Mouse (Mus musculus): ENCODE measurements around the gene Cltrn. TPM values are rescaled to one million over a fixed set of nuclear protein-coding genes. Genes with fewer than 3 reads are reported as not detected.

Gene Cltrn
- polyA plus RNA-seq, 1 experiment from 2014 or later, result 0.47 TPM

DNA sequence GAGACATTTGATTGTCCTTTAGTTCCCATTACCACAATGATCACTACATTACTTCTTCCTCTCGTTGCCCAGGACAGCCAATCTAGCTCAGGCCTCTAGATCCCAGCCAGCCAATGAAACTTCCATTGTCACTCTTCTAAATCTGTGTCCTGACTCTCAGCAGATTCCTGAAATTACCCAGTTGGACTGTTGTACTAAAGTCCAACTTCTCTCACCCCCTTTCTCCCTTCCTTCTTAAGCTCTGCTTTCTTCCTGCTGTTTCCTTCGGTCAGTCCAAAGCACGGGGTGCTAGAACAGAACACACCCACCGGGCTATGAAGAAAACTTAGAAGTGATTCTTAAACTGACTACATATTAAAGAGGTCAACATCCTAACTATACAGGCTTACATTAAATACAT, 19.7 kb upstream of the Cltrn start:
- 84% methylated on average over 4 of the region's 4 CpGs for WGBS
- DNase-seq, result no peak
- no peak for ATAC-seq (ENCODE audit: insufficient read depth)

DNA sequence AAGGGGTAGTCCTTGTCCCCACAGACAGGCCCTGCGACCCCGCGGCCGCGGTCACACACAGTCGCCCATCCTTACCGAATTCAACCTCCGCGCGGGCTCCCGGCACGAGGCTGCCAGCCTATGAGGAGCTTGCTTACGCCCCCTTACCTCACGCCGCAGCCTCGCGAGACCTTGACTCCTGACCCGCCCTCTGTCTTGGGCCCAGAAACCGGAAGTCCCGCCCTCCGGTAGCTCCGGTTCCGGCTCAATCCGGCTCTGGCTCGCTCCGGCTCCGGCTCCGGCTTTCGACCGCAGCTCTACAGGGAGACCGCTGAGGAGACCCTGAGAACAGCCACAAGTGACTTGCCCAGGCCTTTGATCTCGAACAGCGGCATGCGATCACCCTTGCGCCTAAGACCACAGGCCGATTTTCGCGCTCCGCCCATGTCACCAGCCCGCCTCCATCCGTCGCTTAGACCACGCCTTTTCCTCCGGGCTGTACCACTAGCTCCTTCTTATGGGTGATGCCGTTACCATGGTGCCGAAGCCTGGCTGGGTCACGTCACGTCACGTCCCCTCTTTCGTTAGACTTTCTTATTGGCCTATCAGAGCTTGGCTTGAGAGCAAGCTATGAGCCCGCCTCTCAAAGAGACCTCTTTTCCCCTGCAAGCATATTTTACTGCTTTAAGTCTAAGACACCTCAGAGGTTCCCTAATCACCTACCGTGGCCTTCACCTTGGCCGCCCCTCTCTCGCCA, 12.4 kb upstream of the Cltrn start, which contains the start of gene Siah1b:
Siah1b (minus strand) TSS at position 454 of the 736 bp plus-strand sequence.
- peaks cover 14% of the 10 kb centered on the region; the same call in 1 of the 2 replicates for H3K36me3 ChIP-seq (ENCODE audit: insufficient read depth)
- no peaks in the 10 kb centered on the region for H3K27me3 ChIP-seq (ENCODE audit: insufficient read depth, low read length)
- TF ChIP-seq CTCF (IDR thresholded peaks at IDR 0.05; ENCODE audit: low read depth), result no peak
- DNase-seq, result peak; percentile 95
- H3K4me3 ChIP-seq (ENCODE audit: low read depth, low read length), result peak within 1 kb of the TSS; percentile 56
- peak within 1 kb of the TSS; percentile 64 for H3K4me2 ChIP-seq
- H3K27ac ChIP-seq (ENCODE audit: low read depth), result peak within 1 kb of the TSS; percentile 86
- WGBS, result 8% methylated on average over 51 of the region's 54 CpGs
- peak within 1 kb of the TSS; percentile 62 for H3K9ac ChIP-seq
- peak; percentile 99 for ATAC-seq (ENCODE audit: insufficient read depth)
- no peaks in the 10 kb centered on the region for H3K4me1 ChIP-seq (ENCODE audit: insufficient read depth)
- no peaks in the 10 kb centered on the region for H3K9me3 ChIP-seq (ENCODE audit: low read depth, low read length)

More for the DNA sequence above, 19.7 kb upstream of the Cltrn start:
- Histone ChIP-seq H3K36me3 (ENCODE audit: insufficient read depth) (peaks cover 15% of the 10 kb centered on the region; the same call in 1 of the 2 replicates), H3K9ac (no peak overlapping the region), H3K4me2 (no peak overlapping the region), H3K27ac (ENCODE audit: low read depth) (no peak overlapping the region), H3K9me3 (ENCODE audit: low read depth, low read length) (no peaks in the 10 kb centered on the region), H3K4me3 (ENCODE audit: low read depth, low read length) (no peak overlapping the region), H3K4me1 (ENCODE audit: insufficient read depth) (no peaks in the 10 kb centered on the region), H3K27me3 (ENCODE audit: insufficient read depth, low read length) (no peaks in the 10 kb centered on the region)
- TF ChIP-seq CTCF (IDR thresholded peaks at IDR 0.05; ENCODE audit: low read depth), result no peak

DNA sequence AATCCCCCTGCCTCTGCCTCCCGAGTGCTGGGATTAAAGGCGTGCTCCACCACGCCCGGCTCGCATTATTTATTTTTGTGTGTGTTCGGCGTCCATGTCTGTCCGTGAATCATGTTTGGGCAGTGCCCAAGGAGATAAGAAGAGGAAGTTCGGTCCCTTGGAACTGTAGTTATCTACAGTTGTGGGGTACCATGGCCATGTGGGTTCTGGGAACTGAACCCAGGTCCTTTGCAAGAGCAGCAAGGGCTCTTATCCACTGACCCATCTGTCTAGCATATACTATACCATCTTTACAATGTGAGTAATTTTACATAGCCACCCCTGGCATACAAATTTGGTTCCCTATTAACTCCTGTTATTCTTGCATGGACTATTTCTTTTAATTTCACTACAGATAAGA, 6.6 kb upstream of the Cltrn start:
- ATAC-seq (ENCODE audit: insufficient read depth) (no peak), DNase-seq (no peak)
- H3K27me3 ChIP-seq (ENCODE audit: insufficient read depth, low read length), result no peaks in the 10 kb centered on the region
- H3K9ac ChIP-seq, result no peak overlapping the region
- 86% methylated on average over 9 of the region's 9 CpGs for WGBS
- no peaks in the 10 kb centered on the region for H3K36me3 ChIP-seq (ENCODE audit: insufficient read depth)
- H3K4me2 ChIP-seq, result no peak overlapping the region
- H3K4me1 ChIP-seq (ENCODE audit: insufficient read depth), result no peaks in the 10 kb centered on the region
- TF ChIP-seq CTCF (IDR thresholded peaks at IDR 0.05; ENCODE audit: low read depth), result no peak
- no peak overlapping the region for H3K4me3 ChIP-seq (ENCODE audit: low read depth, low read length)
- no peaks in the 10 kb centered on the region for H3K9me3 ChIP-seq (ENCODE audit: low read depth, low read length)
- no peak overlapping the region for H3K27ac ChIP-seq (ENCODE audit: low read depth)

DNA sequence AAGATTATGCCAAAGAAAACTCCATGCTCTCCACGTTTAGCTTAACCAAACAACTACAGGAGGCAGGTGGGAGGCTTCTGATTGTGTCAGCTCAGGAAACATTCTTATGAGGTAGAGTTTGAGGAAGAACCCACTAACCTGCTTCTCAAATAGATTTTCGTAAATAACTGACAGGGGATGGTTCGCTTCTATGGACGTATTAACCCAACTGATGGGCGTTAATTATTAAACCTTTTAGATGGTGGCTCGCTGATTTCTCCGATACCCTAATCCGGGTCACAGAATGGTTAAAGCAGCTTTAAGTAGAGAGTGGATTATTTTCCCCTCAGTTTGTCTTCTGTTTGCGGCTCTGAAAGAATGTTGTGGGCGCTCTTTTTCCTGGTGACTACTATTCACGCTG, 1.3 kb downstream of the Cltrn start:
- DNase-seq, result no peak
- H3K4me2 ChIP-seq, result no peak overlapping the region
- ATAC-seq (ENCODE audit: insufficient read depth), result no peak

DNA sequence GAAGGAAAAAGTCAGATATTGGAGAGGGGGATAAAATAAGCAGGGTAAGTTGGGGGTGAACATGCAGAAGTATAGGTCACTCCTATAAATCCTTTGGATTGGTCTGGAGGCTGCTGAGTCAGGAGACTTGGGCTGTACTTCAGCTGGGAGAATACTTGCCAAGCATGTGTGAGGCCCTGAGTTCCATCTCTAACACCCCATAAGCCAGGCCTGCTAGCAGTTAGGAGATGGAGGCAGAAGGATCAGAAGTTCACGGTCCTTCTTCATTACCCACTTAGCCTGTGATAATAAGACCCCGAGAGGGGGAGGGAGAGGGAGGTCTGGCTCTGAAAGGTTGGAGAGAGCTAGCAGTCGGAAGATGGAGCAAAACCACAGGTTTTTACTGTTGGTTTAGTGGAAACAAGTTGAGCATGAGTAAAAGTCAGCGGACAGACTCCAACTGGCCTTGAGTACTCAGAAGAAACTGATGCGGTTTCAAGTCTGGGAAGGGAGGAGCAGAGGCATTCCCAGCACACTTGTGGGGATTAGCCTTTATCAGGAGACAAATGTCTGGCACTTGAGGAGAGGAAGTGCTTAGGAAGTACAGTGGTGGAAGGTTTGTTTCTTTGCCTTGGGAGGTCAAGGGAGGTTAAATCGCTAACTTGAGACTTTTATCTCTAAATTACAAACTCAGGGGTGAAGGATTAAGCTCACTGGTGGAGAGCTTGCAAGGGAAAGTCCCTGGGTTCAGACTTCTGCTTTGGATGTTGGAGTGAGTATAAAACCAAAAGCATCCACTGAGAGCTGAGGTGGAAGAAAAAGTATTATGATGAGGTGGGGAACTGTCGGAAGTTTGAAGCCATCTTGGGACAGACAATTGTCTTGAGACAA, 3.9 kb downstream of the Cltrn start:
- H3K9me3 ChIP-seq (ENCODE audit: low read depth, low read length), result no peaks in the 10 kb centered on the region
- TF ChIP-seq CTCF (IDR thresholded peaks at IDR 0.05; ENCODE audit: low read depth), result no peak
- H3K27me3 ChIP-seq (ENCODE audit: insufficient read depth, low read length), result no peaks in the 10 kb centered on the region
- peak; percentile 71 for DNase-seq
- H3K4me1 ChIP-seq (ENCODE audit: insufficient read depth), result no peaks in the 10 kb centered on the region
- WGBS, result 33% methylated on average over 7 of the region's 7 CpGs
- H3K9ac ChIP-seq, result no peak overlapping the region
- H3K4me3 ChIP-seq (ENCODE audit: low read depth, low read length), result no peak overlapping the region
- peak; percentile 96 for ATAC-seq (ENCODE audit: insufficient read depth)
- no peak overlapping the region for H3K4me2 ChIP-seq
- H3K27ac ChIP-seq (ENCODE audit: low read depth), result peak overlapping the region; percentile 63; the same call in 1 of the 2 replicates
- H3K36me3 ChIP-seq (ENCODE audit: insufficient read depth), result no peaks in the 10 kb centered on the region

More for the DNA sequence above, 1.3 kb downstream of the Cltrn start:
- H3K9ac ChIP-seq, result no peak overlapping the region
- no peak overlapping the region for H3K4me3 ChIP-seq (ENCODE audit: low read depth, low read length)
- no peaks in the 10 kb centered on the region for H3K36me3 ChIP-seq (ENCODE audit: insufficient read depth)
- no peak overlapping the region for H3K27ac ChIP-seq (ENCODE audit: low read depth)
- no peaks in the 10 kb centered on the region for H3K4me1 ChIP-seq (ENCODE audit: insufficient read depth)
- H3K9me3 ChIP-seq (ENCODE audit: low read depth, low read length), result no peaks in the 10 kb centered on the region
- WGBS, result 72% methylated on average over 11 of the region's 11 CpGs
- H3K27me3 ChIP-seq (ENCODE audit: insufficient read depth, low read length), result no peaks in the 10 kb centered on the region
- no peak for TF ChIP-seq CTCF (IDR thresholded peaks at IDR 0.05; ENCODE audit: low read depth)

DNA sequence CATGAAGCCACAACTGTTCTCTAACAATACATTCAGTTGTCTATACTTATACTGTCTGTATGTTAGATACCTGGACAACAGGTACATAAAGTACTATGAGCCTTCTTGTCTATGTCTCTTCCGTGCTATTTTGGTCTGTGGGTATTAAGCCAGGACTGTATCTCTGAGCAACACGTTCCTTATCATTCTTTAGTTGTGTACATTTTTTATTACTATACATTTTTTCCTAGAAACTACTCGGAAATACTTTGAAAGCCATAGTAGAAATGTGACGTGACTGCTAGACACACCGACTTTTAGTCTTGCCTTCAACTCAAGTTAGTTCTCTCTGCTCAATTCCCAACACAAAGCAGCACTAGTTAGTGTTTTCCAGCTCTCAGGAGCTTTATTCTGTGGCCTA, 4.8 kb downstream of the Cltrn start:
- no peaks in the 10 kb centered on the region for H3K27me3 ChIP-seq (ENCODE audit: insufficient read depth, low read length)
- ATAC-seq (ENCODE audit: insufficient read depth), result no peak
- H3K9ac ChIP-seq, result no peak overlapping the region
- 70% methylated on average over 5 of the region's 5 CpGs for WGBS
- H3K4me1 ChIP-seq (ENCODE audit: insufficient read depth), result no peaks in the 10 kb centered on the region
- H3K27ac ChIP-seq (ENCODE audit: low read depth), result no peak overlapping the region
- no peak for DNase-seq
- no peak for TF ChIP-seq CTCF (IDR thresholded peaks at IDR 0.05; ENCODE audit: low read depth)
- H3K4me2 ChIP-seq, result no peak overlapping the region
- H3K4me3 ChIP-seq (ENCODE audit: low read depth, low read length), result no peak overlapping the region
- H3K9me3 ChIP-seq (ENCODE audit: low read depth, low read length), result no peaks in the 10 kb centered on the region
- no peaks in the 10 kb centered on the region for H3K36me3 ChIP-seq (ENCODE audit: insufficient read depth)

DNA sequence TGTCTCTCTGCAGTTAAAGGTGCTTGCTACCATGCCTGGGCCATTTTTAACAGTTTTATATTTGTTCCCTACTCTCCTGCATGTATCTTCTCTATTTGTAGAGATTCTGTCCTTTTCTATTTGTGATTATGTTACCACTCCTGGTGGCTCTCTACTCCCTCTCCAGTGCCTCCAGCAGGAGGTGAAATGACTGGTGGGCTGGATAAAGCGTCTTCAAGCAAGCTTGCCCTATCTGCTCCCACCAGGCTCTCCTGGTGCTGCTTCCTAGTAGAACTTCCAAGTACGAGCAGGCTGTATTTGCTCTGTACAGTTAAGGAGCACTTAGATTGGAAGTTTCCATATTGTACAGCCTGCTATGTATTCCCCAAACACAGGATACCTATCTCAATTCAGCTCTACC, 7.2 kb downstream of the Cltrn start:
- H3K9ac ChIP-seq, result no peak overlapping the region
- WGBS, result 79% methylated on average over 2 of the region's 2 CpGs
- no peak for DNase-seq
- no peak for TF ChIP-seq CTCF (IDR thresholded peaks at IDR 0.05; ENCODE audit: low read depth)
- no peak overlapping the region for H3K4me3 ChIP-seq (ENCODE audit: low read depth, low read length)
- no peaks in the 10 kb centered on the region for H3K9me3 ChIP-seq (ENCODE audit: low read depth, low read length)
- no peaks in the 10 kb centered on the region for H3K4me1 ChIP-seq (ENCODE audit: insufficient read depth)
- no peak overlapping the region for H3K4me2 ChIP-seq
- H3K27me3 ChIP-seq (ENCODE audit: insufficient read depth, low read length), result no peaks in the 10 kb centered on the region
- H3K36me3 ChIP-seq (ENCODE audit: insufficient read depth), result no peaks in the 10 kb centered on the region
- no peak for ATAC-seq (ENCODE audit: insufficient read depth)
- H3K27ac ChIP-seq (ENCODE audit: low read depth), result no peak overlapping the region
